Mouse (Mus musculus) forebrain, embryonic 14.5 days (tissue): ENCODE measurements at regions not wholly inside any gene's neighbourhood (a gene's known extent, or its start where the extent isn't known, plus 50 kb on each side); places are given as distances from the start of the nearest gene placed in this dataset.
A peak's percentile ranks its signal among the peaks of the same experiment; 100 is the strongest.

Experiments
- ATAC-seq: fragments of 200-750 bp; cut with Nextera tagmentation; 2 replicates; pipeline ENCODE4 v1.8.0; 2017; ENCODE audit warnings: mild to moderate bottlenecking, moderate library complexity
- DNase-seq: peaks from one replicate; pipeline ENCODE4 v3.0.0-alpha.2; 2015; ENCODE audit warnings: low spot score
- H3K27ac ChIP-seq: fragments of 300-500 bp; sonication (generic); 2 replicates; pipeline ENCODE4 v1.5.1; 2014; ENCODE audit warnings: low read depth, mild to moderate bottlenecking, control low read depth, low read length, moderate library complexity
- H3K27me3 ChIP-seq: fragments of 300-500 bp; sonication (generic); replicated peaks from 2 replicates; pipeline ENCODE4 v1.6.1; 2014; ENCODE audit warnings: low read length, control low read depth, mixed read lengths; ENCODE audit not compliant: control insufficient read depth, insufficient read depth
- H3K36me3 ChIP-seq: fragments of 300-500 bp; sonication (generic); 2 replicates; pipeline ENCODE4 v1.6.1; 2014; ENCODE audit warnings: low read length, control low read depth; ENCODE audit not compliant: control insufficient read depth, insufficient read depth
- H3K4me1 ChIP-seq: fragments of 300-500 bp; sonication (generic); 2 replicates; pipeline ENCODE4 v1.6.1; 2014; ENCODE audit warnings: antibody characterized with exemption, low read length, control low read depth; ENCODE audit not compliant: control insufficient read depth, insufficient read depth
- H3K4me2 ChIP-seq: fragments of 300-500 bp; sonication (generic); 2 replicates; pipeline ENCODE4 v1.6.1; 2014; ENCODE audit warnings: mild to moderate bottlenecking, control low read depth, low read length
- H3K4me3 ChIP-seq: fragments of 300-500 bp; sonication (generic); 2 replicates; pipeline ENCODE4 v1.5.1; 2014; ENCODE audit warnings: low read depth, low read length, control low read depth
- H3K9ac ChIP-seq: fragments of 300-500 bp; sonication (generic); 2 replicates; pipeline ENCODE4 v1.6.1; 2014; ENCODE audit warnings: mild to moderate bottlenecking, low read length, control low read depth, moderate library complexity
- H3K9me3 ChIP-seq: fragments of 300-500 bp; sonication (generic); replicated peaks from 2 replicates; pipeline ENCODE4 v1.6.1; 2016; ENCODE audit warnings: low read length, control low read depth, mixed read lengths; ENCODE audit not compliant: control insufficient read depth
- WGBS: fragments of 180-500 bp; shearing (Covaris S2); extraction: QIAGEN DNeasy Blood & Tissue Kit; methylation state at CpG from one replicate; pipeline ENCODE4 v1.1.7; 2014; 5-methylcytosine and 5-hydroxymethylcytosine counted together

DNA sequence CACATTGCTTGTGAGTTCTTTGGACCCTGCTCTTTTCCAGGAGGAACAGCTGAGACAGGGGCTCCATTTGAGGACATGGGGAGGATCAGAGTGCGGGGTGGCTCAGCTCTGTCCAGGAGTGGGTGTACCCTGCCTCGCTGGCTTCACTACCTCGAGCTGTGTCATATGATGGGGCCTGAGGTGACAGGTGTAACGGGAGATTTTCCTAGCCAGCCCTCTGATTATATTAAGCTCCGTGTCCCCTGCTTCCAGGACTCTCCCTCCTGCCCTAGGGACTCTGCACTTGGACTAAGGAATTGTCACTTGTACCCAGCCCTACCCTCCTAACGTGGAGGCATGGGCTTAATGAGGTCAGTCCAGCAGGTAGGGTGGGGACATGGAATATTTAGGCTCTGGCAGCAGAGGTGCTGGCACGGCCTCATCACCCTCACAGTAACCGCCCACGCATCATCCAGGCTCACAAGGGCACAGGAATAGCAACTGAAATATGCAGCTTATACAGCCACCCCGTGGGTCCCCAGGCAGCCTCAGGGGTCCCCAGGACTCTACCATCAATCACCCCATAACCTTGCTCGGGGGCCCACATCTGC lies 78.1 kb upstream of the 1600014C23Rik start:
- no peak for ATAC-seq

GRCm38 (mm10) chr17:45809728-45810127 lies 76.1 kb upstream of the 1600014C23Rik start:
- no peak overlapping the region for H3K4me3 ChIP-seq
- 90% methylated on average over 6 of the region's 6 CpGs for WGBS
- H3K4me2 ChIP-seq = no peak overlapping the region
- H3K36me3 ChIP-seq = no peaks in the 10 kb centered on the region
- no peak for ATAC-seq
- no peaks in the 10 kb centered on the region for H3K9me3 ChIP-seq
- H3K4me1 ChIP-seq = peaks cover 16% of the 10 kb centered on the region
- H3K27me3 ChIP-seq = 0 out of 2 replicates have a peak, but pooled peaks cover 3% of the 10 kb centered on the region
- no peak overlapping the region for H3K9ac ChIP-seq
- DNase-seq = no peak
- no peak overlapping the region for H3K27ac ChIP-seq

More for the DNA sequence above, 78.1 kb upstream of the 1600014C23Rik start:
- Histone ChIP-seq H3K27ac (no peak overlapping the region), H3K36me3 (no peaks in the 10 kb centered on the region), H3K9ac (no peak overlapping the region), H3K4me3 (no peak overlapping the region), H3K27me3 (no peaks in the 10 kb centered on the region), H3K9me3 (no peaks in the 10 kb centered on the region), H3K4me2 (no peak overlapping the region), H3K4me1 (peaks cover 10% of the 10 kb centered on the region)
- WGBS = 81% methylated on average over 11 of the region's 11 CpGs
- no peak for DNase-seq

GRCm38 (mm10) chr17:45808374-45808773 lies 74.7 kb upstream of the 1600014C23Rik start:
- no peaks in the 10 kb centered on the region for H3K36me3 ChIP-seq

DNA sequence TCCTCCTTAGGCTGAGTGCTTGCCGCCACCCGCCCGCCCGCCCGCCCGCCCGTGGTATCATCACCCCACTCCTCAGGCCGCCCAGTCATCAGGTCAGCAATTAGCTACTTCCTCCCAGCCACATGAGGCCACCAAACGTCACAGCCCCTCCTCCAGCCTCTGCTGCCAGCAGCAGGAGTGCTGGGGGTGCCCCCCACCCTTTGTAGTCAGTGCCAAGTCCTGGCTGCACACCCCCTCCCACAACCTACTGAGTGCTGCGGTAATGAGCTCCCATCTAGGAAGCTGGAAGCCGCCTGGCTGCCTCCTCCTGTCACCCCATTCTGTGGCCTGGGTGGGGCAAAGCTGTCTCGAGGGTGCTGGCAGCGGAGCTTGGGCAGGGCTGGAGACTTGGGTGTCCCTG lies 73.8 kb upstream of the 1600014C23Rik start:
- Histone ChIP-seq H3K4me2 (no peak overlapping the region), H3K4me1 (peaks cover 16% of the 10 kb centered on the region), H3K9me3 (no peaks in the 10 kb centered on the region), H3K9ac (0 out of 2 replicates have a peak overlapping the region, but pooled peaks have one; percentile 13), H3K27ac (no peak overlapping the region), H3K4me3 (no peak overlapping the region), H3K36me3 (no peaks in the 10 kb centered on the region), H3K27me3 (0 out of 2 replicates have a peak, but pooled peaks cover 3% of the 10 kb centered on the region)
- WGBS = 25% methylated on average over 12 of the region's 13 CpGs
- peak; percentile 69 for ATAC-seq
- DNase-seq = peak; percentile 79

More at GRCm38 (mm10) chr17:45808374-45808773, 74.7 kb upstream of the 1600014C23Rik start:
- ATAC-seq (no peak), DNase-seq (no peak)
- 77% methylated on average over 4 of the region's 4 CpGs for WGBS
- Histone ChIP-seq H3K27ac (no peak overlapping the region), H3K4me1 (peaks cover 16% of the 10 kb centered on the region), H3K4me2 (no peak overlapping the region), H3K27me3 (0 out of 2 replicates have a peak, but pooled peaks cover 3% of the 10 kb centered on the region), H3K9ac (no peak overlapping the region), H3K9me3 (no peaks in the 10 kb centered on the region), H3K4me3 (no peak overlapping the region)

DNA sequence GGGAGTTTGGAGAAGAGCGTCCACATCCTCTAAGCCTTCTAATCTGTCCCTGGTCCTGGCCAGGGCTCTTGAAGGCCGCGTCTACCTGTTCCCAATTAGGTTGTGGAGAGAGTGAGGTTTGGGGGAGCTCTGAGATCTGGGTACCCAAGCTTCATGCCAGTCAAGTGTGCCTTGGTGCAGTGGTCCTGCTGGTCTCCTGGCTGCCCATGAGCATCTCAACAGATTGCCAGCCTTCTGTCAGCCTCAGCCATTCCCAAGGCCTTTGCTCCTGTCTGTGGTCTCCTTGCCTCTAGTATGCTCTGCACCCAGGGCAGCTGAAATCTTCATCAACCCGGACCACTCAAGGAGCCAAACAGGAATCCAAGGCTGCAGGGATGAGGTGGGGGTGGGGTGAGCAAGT lies 73.2 kb upstream of the 1600014C23Rik start:
- no peak for ATAC-seq
- WGBS = 66% methylated on average over 4 of the region's 4 CpGs

GRCm38 (mm10) chr17:45806430-45806829 lies 72.8 kb upstream of the 1600014C23Rik start:
- DNase-seq = no peak
- H3K27ac ChIP-seq = no peak overlapping the region
- WGBS = 60% methylated on average over 5 of the region's 5 CpGs

More for the DNA sequence above, 73.2 kb upstream of the 1600014C23Rik start:
- H3K27ac ChIP-seq = no peak overlapping the region
- DNase-seq = no peak
- H3K27me3 ChIP-seq = 0 out of 2 replicates have a peak, but pooled peaks cover 3% of the 10 kb centered on the region
- H3K9ac ChIP-seq = no peak overlapping the region
- H3K9me3 ChIP-seq = no peaks in the 10 kb centered on the region
- H3K36me3 ChIP-seq = no peaks in the 10 kb centered on the region
- H3K4me1 ChIP-seq = peaks cover 16% of the 10 kb centered on the region
- H3K4me3 ChIP-seq = no peak overlapping the region
- no peak overlapping the region for H3K4me2 ChIP-seq

GRCm38 (mm10) chr17:45805471-45806082 lies 71.9 kb upstream of the 1600014C23Rik start:
- DNase-seq (peak; percentile 75), ATAC-seq (peak; percentile 63)
- H3K36me3 ChIP-seq = no peaks in the 10 kb centered on the region
- H3K4me2 ChIP-seq = peak overlapping the region; percentile 25; the same call in 1 of the 2 replicates
- no peak overlapping the region; the same call in 1 of the 2 replicates for H3K27ac ChIP-seq
- 0 out of 2 replicates have a peak, but pooled peaks cover 3% of the 10 kb centered on the region for H3K27me3 ChIP-seq
- WGBS = 3% methylated on average over 33 of the region's 35 CpGs
- no peaks in the 10 kb centered on the region for H3K9me3 ChIP-seq
- H3K4me1 ChIP-seq = peaks cover 16% of the 10 kb centered on the region
- no peak overlapping the region for H3K4me3 ChIP-seq
- H3K9ac ChIP-seq = peak overlapping the region; percentile 13; the same call in 1 of the 2 replicates

More at GRCm38 (mm10) chr17:45806430-45806829, 72.8 kb upstream of the 1600014C23Rik start:
- Histone ChIP-seq H3K4me2 (no peak overlapping the region), H3K27me3 (0 out of 2 replicates have a peak, but pooled peaks cover 3% of the 10 kb centered on the region), H3K36me3 (no peaks in the 10 kb centered on the region), H3K4me3 (no peak overlapping the region), H3K9me3 (no peaks in the 10 kb centered on the region), H3K4me1 (peaks cover 16% of the 10 kb centered on the region), H3K9ac (no peak overlapping the region)
- no peak for ATAC-seq

DNA sequence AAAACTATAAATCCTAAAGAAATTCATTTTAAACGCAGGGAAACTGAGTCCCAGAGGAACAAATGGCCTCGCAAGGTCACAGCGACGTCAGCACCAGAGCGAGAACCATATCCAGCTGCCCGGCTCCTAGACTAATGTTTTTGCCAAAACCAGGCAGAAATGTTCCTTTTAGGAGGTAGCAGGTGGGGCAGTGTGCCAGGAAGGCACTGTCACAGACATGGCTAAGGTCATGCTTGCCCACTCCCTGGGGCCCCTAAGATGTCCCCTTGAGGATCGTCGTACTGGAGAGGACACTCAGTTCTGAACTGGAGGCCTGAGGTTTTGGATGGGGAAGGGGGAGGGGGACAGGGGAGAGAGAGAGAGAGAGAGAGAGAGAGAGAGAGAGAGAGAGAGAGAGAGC lies 69.7 kb upstream of the 1600014C23Rik start:
- Histone ChIP-seq H3K9ac (no peak overlapping the region), H3K27me3 (0 out of 2 replicates have a peak, but pooled peaks cover 3% of the 10 kb centered on the region), H3K4me1 (peaks cover 16% of the 10 kb centered on the region), H3K36me3 (no peaks in the 10 kb centered on the region), H3K27ac (no peak overlapping the region), H3K4me2 (no peak overlapping the region), H3K4me3 (no peak overlapping the region), H3K9me3 (no peaks in the 10 kb centered on the region; the same call in 1 of the 2 replicates)
- ATAC-seq (no peak), DNase-seq (no peak)
- 91% methylated on average over 8 of the region's 8 CpGs for WGBS

- no peaks in the 10 kb centered on the region for H3K36me3 ChIP-seq
- no peak overlapping the region for H3K27ac ChIP-seq
- 94% methylated on average over 8 of the region's 8 CpGs for WGBS
- DNase-seq (no peak), ATAC-seq (no peak)
- no peak overlapping the region for H3K9ac ChIP-seq
- H3K4me2 ChIP-seq = no peak overlapping the region
- H3K4me1 ChIP-seq = peaks cover 12% of the 10 kb centered on the region
- no peaks in the 10 kb centered on the region; the same call in 1 of the 2 replicates for H3K9me3 ChIP-seq
- 0 out of 2 replicates have a peak, but pooled peaks cover 3% of the 10 kb centered on the region for H3K27me3 ChIP-seq
- no peak overlapping the region for H3K4me3 ChIP-seq
These were observed 68.8 kb upstream of the 1600014C23Rik start for GRCm38 (mm10) chr17:45802439-45802838.
